Mouse (Mus musculus) kidney, embryonic 14.5 days (tissue): ENCODE measurements around the gene Hoxb6. TPM values are rescaled to one million over a fixed set of nuclear protein-coding genes. Genes with fewer than 3 reads are reported as not detected.

ENCODE experiments used
- ATAC-seq: fragments of 200-750 bp; cut with Nextera tagmentation; 2 replicates; pipeline ENCODE4 v1.8.0; 2017; ENCODE audit warnings: moderate number of reproducible peaks, mild to moderate bottlenecking, moderate TSS enrichment, moderate library complexity; ENCODE audit not compliant: low FRiP score, low TSS enrichment
- H3K27ac ChIP-seq: fragments of 300-500 bp; sonication (generic); 2 replicates; pipeline ENCODE4 v1.5.1; 2014; ENCODE audit warnings: low read depth, mild to moderate bottlenecking, low read length, moderate library complexity, mixed read lengths
- H3K27me3 ChIP-seq: fragments of 300-500 bp; sonication (generic); 2 replicates; pipeline ENCODE4 v1.6.1; 2014; ENCODE audit warnings: mild to moderate bottlenecking, low read length; ENCODE audit not compliant: control insufficient read depth, insufficient read depth
- H3K36me3 ChIP-seq: fragments of 300-500 bp; sonication (generic); 2 replicates; pipeline ENCODE4 v1.6.1; 2014; ENCODE audit warnings: low read length, mixed read lengths; ENCODE audit not compliant: control insufficient read depth, insufficient read depth
- H3K4me1 ChIP-seq: fragments of 300-500 bp; sonication (generic); 2 replicates; pipeline ENCODE4 v1.6.1; 2014; ENCODE audit warnings: low read length, mixed read lengths; ENCODE audit not compliant: control insufficient read depth, insufficient read depth
- H3K4me2 ChIP-seq: fragments of 300-500 bp; sonication (generic); replicated peaks from 2 replicates; pipeline ENCODE4 v1.6.1; 2014; ENCODE audit warnings: low read depth, mild to moderate bottlenecking, low read length
- H3K4me3 ChIP-seq: fragments of 300-500 bp; sonication (generic); 2 replicates; pipeline ENCODE4 v1.5.1; 2014; ENCODE audit warnings: mild to moderate bottlenecking, low read length
- H3K9ac ChIP-seq: fragments of 300-500 bp; sonication (generic); 2 replicates; pipeline ENCODE4 v1.6.1; 2014; ENCODE audit warnings: low read depth, mild to moderate bottlenecking, low read length, moderate library complexity
- H3K9me3 ChIP-seq: fragments of 300-500 bp; sonication (generic); 2 replicates; pipeline ENCODE4 v1.6.1; 2016; ENCODE audit warnings: low read length; ENCODE audit not compliant: control insufficient read depth
- WGBS: fragments of 180-500 bp; shearing (Covaris S2); extraction: QIAGEN DNeasy Blood & Tissue Kit; methylation state at CpG from one replicate; pipeline ENCODE4 v1.1.7; 2014; 5-methylcytosine and 5-hydroxymethylcytosine counted together
- polyA plus RNA-seq: library from polyadenylated mRNA; unstranded; fragments of >200 nt; fragmentation: Nextera tagmentation; extraction: Ambion mirVana; gene quantifications from 2 replicates; pipeline ENCODE4 v1.2.1, GENCODE M21; 2014

The Hoxb6 gene
- polyA plus RNA-seq, 1 experiment from 2014 or later: 44.1 TPM

GRCm38 (mm10) chr11:96295092-96295835, 3.0 kb downstream of the Hoxb6 start:
- Histone ChIP-seq H3K9ac (peak overlapping the region; percentile 99), H3K4me2 (peak overlapping the region; percentile 95), H3K27me3 (no peaks in the 10 kb centered on the region), H3K4me1 (peaks cover 39% of the 10 kb centered on the region), H3K27ac (peak overlapping the region; percentile 100), H3K36me3 (no peaks in the 10 kb centered on the region), H3K9me3 (no peaks in the 10 kb centered on the region), H3K4me3 (peak overlapping the region; percentile 53)
- 0 out of 2 replicates have a peak, but pooled peaks have one; percentile 13 for ATAC-seq
- WGBS: under 1% methylated on average over 30 of the region's 30 CpGs

DNA sequence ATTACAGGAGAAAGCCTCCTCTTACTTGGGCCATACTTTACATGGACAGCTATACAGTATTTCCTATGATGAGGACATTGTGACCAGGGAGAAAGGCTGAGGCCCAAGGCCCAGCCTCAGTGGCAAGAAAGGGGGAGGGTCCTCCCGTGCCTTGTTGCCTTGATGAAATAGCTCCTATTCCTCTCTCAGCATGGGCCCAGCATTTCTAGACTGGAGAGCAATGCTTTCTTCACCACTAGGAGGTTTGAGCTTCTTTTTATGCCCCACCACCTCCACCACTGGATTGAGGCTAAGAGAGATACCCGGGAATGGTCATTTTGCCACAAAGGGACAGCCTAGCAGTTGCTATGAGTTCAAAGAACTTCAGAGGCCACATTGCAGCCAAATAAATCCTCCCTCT, 4.7 kb downstream of the Hoxb6 start:
- H3K9me3 ChIP-seq: no peaks in the 10 kb centered on the region
- ATAC-seq: no peak
- 7% methylated on average over 2 of the region's 2 CpGs for WGBS
- H3K27me3 ChIP-seq: no peaks in the 10 kb centered on the region
- peak overlapping the region; percentile 53 for H3K4me3 ChIP-seq
- peak overlapping the region; percentile 99 for H3K9ac ChIP-seq
- peaks cover 38% of the 10 kb centered on the region for H3K4me1 ChIP-seq
- H3K36me3 ChIP-seq: peaks cover 16% of the 10 kb centered on the region
- peak overlapping the region; percentile 100 for H3K27ac ChIP-seq
- H3K4me2 ChIP-seq: peak overlapping the region; percentile 95

DNA sequence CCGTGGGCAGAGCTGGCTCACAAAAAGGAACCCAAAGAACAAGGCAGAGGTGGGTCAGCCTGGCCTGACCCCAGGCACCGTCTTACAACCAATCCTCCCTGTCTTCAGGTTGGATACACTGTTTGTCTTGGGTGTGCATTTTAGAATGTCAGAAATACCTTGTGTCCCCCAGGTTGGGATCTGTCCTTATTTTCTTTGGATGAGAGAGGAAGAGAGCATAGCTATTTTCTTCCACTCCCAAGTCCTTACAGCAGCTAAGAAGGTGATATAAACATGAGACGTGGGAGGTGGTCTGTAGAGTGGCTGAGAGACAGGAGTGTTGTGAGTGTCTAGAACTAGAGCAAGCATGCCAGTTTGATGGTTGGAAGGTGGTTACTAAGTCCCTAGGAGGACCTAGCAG, 5.2 kb downstream of the Hoxb6 start:
- peak overlapping the region; percentile 100 for H3K27ac ChIP-seq
- H3K4me2 ChIP-seq: peak overlapping the region; percentile 95
- peaks cover 40% of the 10 kb centered on the region for H3K4me1 ChIP-seq
- peaks cover 21% of the 10 kb centered on the region for H3K36me3 ChIP-seq
- no peaks in the 10 kb centered on the region for H3K27me3 ChIP-seq
- ATAC-seq: no peak
- WGBS: 14% methylated on average over 3 of the region's 3 CpGs
- peak overlapping the region; percentile 99 for H3K9ac ChIP-seq
- H3K9me3 ChIP-seq: no peaks in the 10 kb centered on the region
- H3K4me3 ChIP-seq: peak overlapping the region; percentile 53

DNA sequence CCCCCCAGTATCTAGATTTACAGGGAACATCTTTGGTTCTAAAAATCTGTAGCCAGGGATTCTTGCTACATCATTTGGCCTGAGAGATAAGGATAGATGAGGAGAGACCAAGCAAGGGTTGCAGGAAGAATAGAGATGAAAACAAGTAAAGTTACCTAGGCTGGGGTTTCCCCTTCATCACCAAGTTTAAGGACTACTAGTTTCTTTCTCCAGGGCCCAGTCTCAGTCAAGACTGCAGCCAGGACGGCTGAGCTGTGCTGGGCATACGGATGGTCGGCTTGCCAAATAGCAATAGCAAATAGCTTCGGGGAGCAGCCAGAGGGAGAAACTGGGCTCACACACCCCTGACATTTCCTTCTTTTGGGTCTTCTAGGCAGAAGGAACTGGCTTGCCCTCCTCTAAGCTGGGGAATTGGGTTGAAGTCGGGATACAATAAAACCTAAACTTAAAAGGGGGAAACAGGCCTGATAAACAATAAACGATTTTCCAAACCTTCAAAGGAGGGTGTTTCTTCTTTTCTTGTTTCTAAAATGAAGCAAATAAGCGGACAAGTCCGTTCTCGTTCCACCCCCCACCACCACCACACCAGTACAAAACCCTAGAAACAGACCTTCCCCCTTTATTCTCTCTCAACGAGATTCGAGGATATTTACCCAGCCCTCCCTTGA, 5.8 kb downstream of the Hoxb6 start:
- 8% methylated on average over 11 of the region's 11 CpGs for WGBS
- H3K4me2 ChIP-seq: peak overlapping the region; percentile 95
- peak overlapping the region; percentile 53 for H3K4me3 ChIP-seq
- H3K27me3 ChIP-seq: no peaks in the 10 kb centered on the region
- H3K27ac ChIP-seq: peak overlapping the region; percentile 100
- no peak for ATAC-seq
- no peaks in the 10 kb centered on the region for H3K9me3 ChIP-seq
- peak overlapping the region; percentile 99 for H3K9ac ChIP-seq
- H3K36me3 ChIP-seq: peaks cover 24% of the 10 kb centered on the region
- H3K4me1 ChIP-seq: peaks cover 40% of the 10 kb centered on the region

DNA sequence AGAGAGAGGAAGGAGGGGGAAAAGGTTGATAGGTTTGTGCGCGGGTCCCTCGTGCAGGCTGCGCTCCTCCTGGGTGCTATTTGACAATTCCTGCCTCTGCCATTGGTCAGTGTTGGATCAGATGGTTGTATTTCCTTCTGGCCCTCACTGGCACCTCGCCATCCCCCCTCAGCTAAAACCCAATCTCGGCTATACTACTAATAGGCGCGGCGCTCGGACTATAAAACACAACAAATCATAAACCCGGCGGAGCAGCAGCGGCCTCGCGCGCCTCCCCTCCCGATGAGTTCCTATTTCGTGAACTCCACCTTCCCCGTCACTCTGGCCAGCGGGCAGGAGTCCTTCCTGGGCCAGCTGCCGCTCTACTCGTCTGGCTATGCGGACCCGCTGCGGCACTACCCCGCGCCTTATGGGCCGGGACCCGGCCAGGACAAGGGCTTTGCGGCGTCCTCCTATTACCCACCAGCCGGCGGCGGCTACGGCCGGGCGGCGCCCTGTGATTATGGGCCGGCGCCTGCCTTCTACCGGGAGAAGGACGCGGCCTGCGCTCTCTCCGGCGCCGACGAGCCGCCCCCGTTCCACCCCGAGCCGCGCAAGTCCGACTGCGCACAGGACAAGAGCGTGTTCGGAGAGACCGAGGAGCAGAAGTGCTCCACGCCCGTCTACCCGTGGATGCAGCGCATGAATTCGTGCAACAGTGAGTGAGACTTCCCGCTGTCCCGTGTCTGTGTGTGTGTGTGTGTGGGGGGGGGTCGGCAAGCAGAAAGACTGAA, 6.8 kb downstream of the Hoxb6 start:
- peaks cover 26% of the 10 kb centered on the region for H3K36me3 ChIP-seq
- H3K4me3 ChIP-seq: peak overlapping the region; percentile 53
- no peaks in the 10 kb centered on the region for H3K27me3 ChIP-seq
- H3K9ac ChIP-seq: peak overlapping the region; percentile 99
- peaks cover 46% of the 10 kb centered on the region for H3K4me1 ChIP-seq
- H3K27ac ChIP-seq: peak overlapping the region; percentile 100
- ATAC-seq: 0 out of 2 replicates have a peak, but pooled peaks have one; percentile 14
- peak overlapping the region; percentile 95 for H3K4me2 ChIP-seq
- H3K9me3 ChIP-seq: no peaks in the 10 kb centered on the region
- WGBS: under 1% methylated on average over 66 of the region's 66 CpGs

DNA sequence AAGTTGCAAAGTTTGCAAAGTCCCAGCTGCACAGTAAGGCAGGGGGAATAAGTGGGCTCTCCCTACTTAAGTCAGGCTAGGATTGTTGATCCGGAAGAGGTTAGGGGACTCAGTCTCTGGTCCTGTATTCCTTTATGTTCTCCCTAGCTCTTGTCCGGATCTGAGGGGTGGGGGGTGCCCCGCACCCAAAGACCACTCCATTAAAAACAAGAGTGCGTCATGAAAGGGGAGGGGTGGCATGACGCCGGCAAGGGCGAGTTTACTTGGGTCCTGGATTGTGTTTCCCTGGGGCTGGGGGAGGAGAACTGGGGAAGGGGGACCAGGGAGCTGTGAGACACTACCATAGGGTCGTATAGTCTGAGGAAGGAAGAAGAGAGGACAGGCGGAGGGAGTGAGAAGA, 7.5 kb downstream of the Hoxb6 start:
- Histone ChIP-seq H3K27me3 (no peaks in the 10 kb centered on the region), H3K4me2 (peak overlapping the region; percentile 95), H3K4me1 (peaks cover 53% of the 10 kb centered on the region), H3K9ac (peak overlapping the region; percentile 99), H3K4me3 (peak overlapping the region; percentile 53), H3K27ac (peak overlapping the region; percentile 100), H3K36me3 (peaks cover 27% of the 10 kb centered on the region), H3K9me3 (no peaks in the 10 kb centered on the region)
- WGBS: 8% methylated on average over 9 of the region's 9 CpGs
- no peak for ATAC-seq

DNA sequence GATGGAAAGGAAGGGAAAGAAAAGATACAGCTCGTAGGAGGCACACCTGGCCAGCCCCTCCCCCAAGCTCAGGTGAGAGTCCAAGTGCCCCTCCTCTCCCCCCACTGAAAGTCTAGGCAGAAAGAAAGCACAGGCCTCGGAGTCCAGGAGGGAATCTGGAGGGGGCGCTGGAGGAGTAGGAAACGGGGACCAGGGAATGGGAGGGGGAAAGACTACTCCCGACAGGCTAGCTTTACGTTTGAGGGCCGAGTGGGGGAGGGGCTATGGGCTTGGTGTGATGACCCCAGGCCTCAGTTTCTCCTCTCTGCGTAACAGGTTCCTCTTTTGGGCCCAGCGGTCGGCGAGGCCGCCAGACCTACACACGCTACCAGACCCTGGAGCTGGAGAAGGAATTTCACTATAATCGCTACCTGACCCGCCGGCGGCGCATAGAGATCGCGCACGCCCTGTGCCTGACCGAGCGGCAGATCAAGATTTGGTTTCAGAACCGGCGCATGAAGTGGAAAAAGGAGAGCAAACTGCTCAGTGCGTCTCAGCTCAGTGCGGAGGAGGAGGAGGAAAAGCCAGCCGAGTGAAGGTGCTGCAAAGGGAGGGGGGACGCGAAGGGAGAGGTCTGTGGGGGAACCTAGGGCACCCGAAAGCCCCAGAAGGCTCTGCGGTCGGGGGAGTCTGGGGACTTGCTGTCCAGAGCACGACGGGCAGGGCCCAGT, 8.2 kb downstream of the Hoxb6 start:
- no peak for ATAC-seq
- peak overlapping the region; percentile 100 for H3K27ac ChIP-seq

DNA sequence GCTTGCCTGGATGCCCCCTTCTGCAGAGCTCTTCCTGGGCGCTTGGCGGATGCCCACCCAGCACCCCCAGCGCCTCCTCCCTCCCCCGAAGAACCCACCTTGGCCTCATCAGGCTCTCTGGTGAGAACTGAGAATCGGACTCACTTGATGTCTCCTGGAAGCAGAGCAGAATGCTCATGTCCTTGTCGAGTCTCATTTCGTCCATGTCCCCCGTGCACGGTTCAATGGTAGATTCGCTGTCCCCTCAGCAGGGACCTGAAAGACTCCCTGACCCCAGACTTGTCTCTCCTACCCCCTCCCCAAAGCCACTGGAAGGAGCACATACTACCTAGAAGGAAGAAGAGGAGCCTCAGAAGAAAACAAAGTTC, 8.8 kb downstream of the Hoxb6 start:
- H3K9ac ChIP-seq: peak overlapping the region; percentile 99
- H3K4me1 ChIP-seq: peaks cover 59% of the 10 kb centered on the region

More for the DNA sequence above, 8.2 kb downstream of the Hoxb6 start:
- peak overlapping the region; percentile 99 for H3K9ac ChIP-seq
- H3K4me1 ChIP-seq: peaks cover 58% of the 10 kb centered on the region
- H3K4me3 ChIP-seq: peak overlapping the region; percentile 53
- WGBS: 7% methylated on average over 34 of the region's 35 CpGs
- H3K27me3 ChIP-seq: no peaks in the 10 kb centered on the region
- H3K9me3 ChIP-seq: no peaks in the 10 kb centered on the region
- peak overlapping the region; percentile 95 for H3K4me2 ChIP-seq
- H3K36me3 ChIP-seq: peaks cover 34% of the 10 kb centered on the region

More for the DNA sequence above, 8.8 kb downstream of the Hoxb6 start:
- no peaks in the 10 kb centered on the region for H3K9me3 ChIP-seq
- 14% methylated on average over 10 of the region's 10 CpGs for WGBS
- peaks cover 39% of the 10 kb centered on the region for H3K36me3 ChIP-seq
- peak overlapping the region; percentile 100 for H3K27ac ChIP-seq
- no peak for ATAC-seq
- H3K27me3 ChIP-seq: no peaks in the 10 kb centered on the region
- H3K4me3 ChIP-seq: peak overlapping the region; percentile 53
- H3K4me2 ChIP-seq: peak overlapping the region; percentile 95
